Mouse (Mus musculus): Measurements from ENCODE around the gene Lars2.
"Not testable (repeated sequence)": the region's sequence is repeated elsewhere in the genome, so short reads cannot be mapped to it uniquely, and the experiment has no call there.

The Lars2 gene

GRCm38 (mm10) chr9:123391140-123391849 is 24.6 kb downstream of the Lars2 start:
- DNase-seq (ENCODE audit: low read depth, low spot score), result no peak

GRCm38 (mm10) chr9:123394856-123395255 is 28.1 kb downstream of the Lars2 start:
- no peak for DNase-seq (ENCODE audit: low read depth, low spot score)

GRCm38 (mm10) chr9:123397701-123398100 is 31.0 kb downstream of the Lars2 start:
- DNase-seq (ENCODE audit: low read depth, low spot score), result no peak

GRCm38 (mm10) chr9:123402215-123402614 is 35.5 kb downstream of the Lars2 start:
- DNase-seq (ENCODE audit: low read depth, low spot score), result no peak

- no peak for DNase-seq (ENCODE audit: low read depth, low spot score)
Measured at GRCm38 (mm10) chr9:123403031-123403430, 36.3 kb downstream of the Lars2 start.

- DNase-seq (ENCODE audit: low read depth, low spot score), result no peak
Measured at GRCm38 (mm10) chr9:123405231-123405630, 38.5 kb downstream of the Lars2 start.

GRCm38 (mm10) chr9:123408771-123409170 is 42.0 kb downstream of the Lars2 start:
- no peak for DNase-seq (ENCODE audit: low read depth, low spot score)

GRCm38 (mm10) chr9:123429863-123430262 is 63.1 kb downstream of the Lars2 start:
- DNase-seq (ENCODE audit: low read depth, low spot score), result no peak

GRCm38 (mm10) chr9:123430973-123431372 is 64.2 kb downstream of the Lars2 start:
- peak; percentile 71 for DNase-seq (ENCODE audit: low read depth, low spot score)

- no peak for DNase-seq (ENCODE audit: low read depth, low spot score)
Measured at GRCm38 (mm10) chr9:123438223-123438622, 71.5 kb downstream of the Lars2 start.

- no peak for DNase-seq (ENCODE audit: low read depth, low spot score)
Measured at GRCm38 (mm10) chr9:123440230-123441058, 73.7 kb downstream of the Lars2 start.

GRCm38 (mm10) chr9:123447101-123447500 is 80.4 kb downstream of the Lars2 start:
- DNase-seq (ENCODE audit: low read depth, low spot score), result not testable (repeated sequence)

GRCm38 (mm10) chr9:123448594-123448993 is 81.9 kb downstream of the Lars2 start:
- DNase-seq (ENCODE audit: low read depth, low spot score), result no peak

GRCm38 (mm10) chr9:123450174-123450573 is 83.4 kb downstream of the Lars2 start:
- peak; percentile 18 for DNase-seq (ENCODE audit: low read depth, low spot score)

- DNase-seq (ENCODE audit: low read depth, low spot score), result no peak
Measured at GRCm38 (mm10) chr9:123451772-123452171, 85.0 kb downstream of the Lars2 start.

GRCm38 (mm10) chr9:123456634-123457602 is 90.2 kb downstream of the Lars2 start:
- peak; percentile 11 for DNase-seq (ENCODE audit: low read depth, low spot score)

- no peak for DNase-seq (ENCODE audit: low read depth, low spot score)
Measured at GRCm38 (mm10) chr9:123457603-123458002, 90.9 kb downstream of the Lars2 start.

GRCm38 (mm10) chr9:123467141-123467620 is 100.5 kb downstream of the Lars2 start:
- no peak for DNase-seq (ENCODE audit: low read depth, low spot score)

- no peak for DNase-seq (ENCODE audit: low read depth, low spot score)
Measured at GRCm38 (mm10) chr9:123468406-123469085, 101.8 kb downstream of the Lars2 start.

- no peak for DNase-seq (ENCODE audit: low read depth, low spot score)
Measured at GRCm38 (mm10) chr9:123469087-123469486, 102.4 kb downstream of the Lars2 start.

- no peak for DNase-seq (ENCODE audit: low read depth, low spot score)
Measured at GRCm38 (mm10) chr9:123473377-123473776, 106.7 kb downstream of the Lars2 start.

Measured in ES-CJ7 (cell line).